Mouse (Mus musculus) splenic B cell, adult 2 months (primary cell): Measurements from ENCODE around the gene Anxa3.
A peak's percentile ranks its signal among the peaks of the same experiment; 100 is the strongest.

Experiments
- DNase-seq: peaks from one replicate; pipeline ENCODE4 v3.0.0-alpha.2; 2011; ENCODE audit warnings: low read depth, low spot score
- H3K27me3 ChIP-seq: 2 replicates; pipeline ENCODE4 v1.6.1; 2012; ENCODE audit warnings: mild to moderate bottlenecking, low read length, moderate library complexity, mixed read lengths; ENCODE audit not compliant: control insufficient read depth, poor library complexity, insufficient read depth, severe bottlenecking
- H3K36me3 ChIP-seq: 2 replicates; pipeline ENCODE4 v1.6.1; 2012; ENCODE audit warnings: mild to moderate bottlenecking, low read length, moderate library complexity, mixed read lengths; ENCODE audit not compliant: control insufficient read depth, poor library complexity, insufficient read depth, severe bottlenecking

The Anxa3 gene

GRCm38 (mm10) chr5:96803091-96803490, 10.0 kb downstream of the Anxa3 start:
- DNase-seq, result no peak
- Histone ChIP-seq H3K27me3 (no peaks in the 10 kb centered on the region), H3K36me3 (no peaks in the 10 kb centered on the region)

DNA sequence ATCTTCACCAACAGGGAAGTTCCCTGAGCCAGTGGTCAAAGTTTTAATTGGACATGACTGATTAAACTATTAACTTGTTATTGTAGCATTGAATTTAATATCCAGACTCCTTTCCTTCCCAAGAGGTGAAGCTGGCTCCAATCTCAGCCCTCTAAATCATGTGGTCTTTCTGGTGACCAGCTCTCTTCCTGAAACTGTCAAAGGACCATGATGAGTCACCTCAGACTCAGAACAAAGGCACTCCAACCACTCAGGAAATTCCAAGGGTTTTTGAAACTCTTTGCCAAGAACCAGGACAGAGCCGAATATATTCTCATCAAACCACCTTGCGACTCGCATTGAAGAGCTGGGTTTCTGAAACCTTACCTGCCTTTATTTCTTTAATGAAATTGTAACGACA, 11.2 kb downstream of the Anxa3 start:
- Histone ChIP-seq H3K36me3 (no peaks in the 10 kb centered on the region), H3K27me3 (no peaks in the 10 kb centered on the region)
- DNase-seq, result no peak

DNA sequence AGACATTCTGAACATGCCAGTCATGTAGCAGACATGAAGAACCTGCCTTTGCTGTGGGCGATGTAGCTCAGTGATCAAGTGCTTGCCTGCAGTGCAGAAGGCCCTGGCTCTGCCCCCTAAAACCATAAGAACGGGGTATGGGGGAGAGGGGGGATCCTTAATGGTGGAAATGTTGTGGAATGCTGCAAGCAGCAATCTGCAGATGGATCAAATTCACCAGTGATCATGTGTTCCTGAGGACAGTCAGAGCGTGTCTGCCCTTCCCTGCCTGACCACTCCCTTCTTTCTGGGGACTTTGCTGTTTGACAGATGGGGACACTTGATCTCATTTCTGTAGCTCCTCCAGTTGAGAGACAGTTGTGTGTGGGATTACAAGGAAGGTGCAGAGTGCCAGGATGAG, 11.7 kb downstream of the Anxa3 start:
- no peaks in the 10 kb centered on the region for H3K36me3 ChIP-seq
- no peaks in the 10 kb centered on the region for H3K27me3 ChIP-seq
- no peak for DNase-seq

DNA sequence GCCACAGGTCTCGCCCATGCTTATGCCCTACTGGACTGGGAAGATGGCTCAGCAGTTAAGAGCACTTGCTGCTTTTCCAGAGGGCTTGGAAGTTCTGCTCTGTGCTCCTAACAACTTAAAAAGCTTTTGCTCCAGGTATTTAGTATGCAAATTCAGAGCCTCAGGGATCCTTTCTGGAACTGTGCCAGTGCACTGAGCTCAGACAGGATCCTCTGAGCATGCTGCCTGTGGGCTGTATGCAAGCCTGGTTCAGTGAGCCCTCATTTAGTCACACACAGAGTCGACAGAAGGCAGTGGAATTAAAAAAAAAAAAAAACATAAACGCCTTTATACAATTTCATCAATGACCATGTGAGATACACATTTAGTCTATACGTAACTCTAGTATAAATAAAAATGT, 17.5 kb downstream of the Anxa3 start:
- Histone ChIP-seq H3K27me3 (no peaks in the 10 kb centered on the region), H3K36me3 (no peaks in the 10 kb centered on the region)
- DNase-seq, result no peak

DNA sequence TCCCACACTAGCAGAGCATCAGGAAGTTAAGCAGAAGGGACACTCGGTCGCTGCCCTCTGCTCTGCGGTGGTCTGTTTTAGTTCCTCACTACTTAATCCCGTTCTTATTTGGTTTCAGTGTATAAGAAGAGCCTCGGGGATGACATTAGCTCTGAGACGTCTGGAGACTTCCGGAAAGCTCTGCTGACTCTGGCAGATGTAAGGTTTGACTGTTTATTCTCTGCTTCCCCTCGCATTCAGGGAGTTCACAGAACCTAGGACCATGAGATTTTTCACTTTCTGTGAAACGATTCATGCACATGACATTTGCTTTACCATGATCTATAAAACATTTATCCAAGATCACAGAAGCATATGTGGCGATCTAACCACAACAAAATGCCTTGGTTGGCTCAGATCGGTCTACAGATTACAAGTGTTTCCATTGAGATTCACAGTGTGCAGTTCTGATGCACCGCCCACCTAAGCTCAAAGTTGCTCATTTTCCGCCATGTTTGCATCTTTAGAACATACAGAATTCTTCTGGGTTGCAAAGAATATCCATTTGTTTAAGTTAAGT, 31.7 kb downstream of the Anxa3 start:
- no peaks in the 10 kb centered on the region for H3K27me3 ChIP-seq
- no peak for DNase-seq
- H3K36me3 ChIP-seq, result no peaks in the 10 kb centered on the region

DNA sequence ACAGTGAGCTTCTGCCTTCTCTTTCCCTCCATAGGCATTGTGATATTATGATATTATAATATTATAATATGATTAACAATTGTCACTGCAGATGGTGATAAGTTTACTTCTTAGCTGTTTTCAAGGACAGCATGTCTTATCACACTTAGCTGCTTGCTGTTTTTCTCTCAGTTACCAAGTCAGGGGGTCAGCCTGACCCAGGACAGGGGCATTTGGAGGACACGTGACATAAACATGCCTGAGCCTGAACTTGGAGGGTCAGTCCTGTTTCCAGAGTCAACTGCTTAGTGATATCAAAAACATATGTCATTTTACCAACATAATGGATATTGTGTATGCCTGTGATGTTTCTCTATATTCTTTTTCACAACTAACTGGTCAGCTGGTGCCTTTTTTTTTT, 34.0 kb downstream of the Anxa3 start:
- no peak for DNase-seq
- H3K27me3 ChIP-seq, result no peaks in the 10 kb centered on the region

GRCm38 (mm10) chr5:96834338-96834737, 41.2 kb downstream of the Anxa3 start:
- no peaks in the 10 kb centered on the region for H3K36me3 ChIP-seq
- no peak for DNase-seq
- no peaks in the 10 kb centered on the region for H3K27me3 ChIP-seq

More for the DNA sequence above, 34.0 kb downstream of the Anxa3 start:
- H3K36me3 ChIP-seq, result no peaks in the 10 kb centered on the region

DNA sequence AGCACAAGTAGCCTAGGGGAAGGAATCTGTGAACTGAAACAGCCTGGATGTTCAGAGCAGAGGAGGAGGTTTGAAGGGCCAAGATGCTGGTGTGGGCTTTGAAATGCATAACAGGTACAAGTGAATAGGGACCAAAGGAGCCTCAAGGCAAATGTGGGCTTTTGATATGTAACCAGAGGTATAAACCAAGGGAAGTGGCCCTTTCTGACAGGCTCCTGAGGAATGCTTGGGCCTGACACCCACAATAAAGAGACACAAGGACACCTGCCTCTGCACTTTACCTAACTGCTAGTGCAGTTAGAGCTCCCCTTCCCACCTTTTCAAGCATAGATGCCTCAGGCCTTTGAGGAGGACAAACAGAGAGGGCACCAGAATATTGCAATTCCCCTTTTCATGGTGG, 54.8 kb downstream of the Anxa3 start:
- no peaks in the 10 kb centered on the region for H3K27me3 ChIP-seq
- DNase-seq, result no peak
- H3K36me3 ChIP-seq, result no peaks in the 10 kb centered on the region

DNA sequence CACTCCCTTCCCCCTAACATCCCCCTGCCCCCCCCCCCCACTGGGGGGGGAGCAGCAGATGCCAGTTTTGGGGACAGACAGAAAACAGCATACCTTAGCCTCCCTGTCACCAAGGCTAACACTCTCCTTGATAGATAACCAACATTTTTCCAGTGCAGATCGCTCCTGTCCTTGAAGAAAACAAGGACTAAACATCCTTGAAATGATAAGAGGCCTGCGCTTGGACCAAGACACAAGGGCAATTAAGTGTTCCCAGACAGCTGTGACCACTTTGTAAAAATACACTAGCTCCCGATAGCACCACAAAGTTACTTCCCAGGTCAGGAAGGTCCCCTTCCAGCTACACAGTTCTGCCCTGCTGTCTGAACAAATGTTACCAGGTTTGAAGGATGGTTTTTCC, 55.2 kb downstream of the Anxa3 start:
- DNase-seq, result no peak
- H3K36me3 ChIP-seq, result no peaks in the 10 kb centered on the region
- no peaks in the 10 kb centered on the region for H3K27me3 ChIP-seq

GRCm38 (mm10) chr5:96849232-96849631, 56.1 kb downstream of the Anxa3 start:
- Histone ChIP-seq H3K27me3 (no peaks in the 10 kb centered on the region), H3K36me3 (no peaks in the 10 kb centered on the region)
- DNase-seq, result no peak

DNA sequence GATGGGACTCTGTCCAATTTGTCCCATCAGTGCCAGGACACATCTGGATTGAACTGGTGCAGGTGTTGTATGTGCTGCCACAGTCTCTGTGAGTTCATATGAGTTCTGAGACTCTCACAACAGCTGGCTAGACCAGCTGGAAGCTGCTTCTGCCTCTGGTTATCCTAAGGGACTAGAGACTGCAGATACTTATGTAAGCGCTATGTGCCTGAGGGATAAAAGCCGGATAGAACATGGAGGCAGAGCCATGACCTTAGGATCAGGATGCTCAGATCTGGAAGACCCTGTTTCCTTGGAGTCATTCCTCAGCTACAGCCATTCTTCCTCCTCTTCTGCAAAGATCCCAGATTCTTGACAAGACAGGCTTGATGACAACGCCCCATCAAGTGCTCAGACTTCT, 60.3 kb downstream of the Anxa3 start:
- DNase-seq, result no peak
- Histone ChIP-seq H3K27me3 (no peaks in the 10 kb centered on the region), H3K36me3 (no peaks in the 10 kb centered on the region)

- peak; percentile 60 for DNase-seq
- H3K36me3 ChIP-seq, result no peaks in the 10 kb centered on the region
- no peaks in the 10 kb centered on the region for H3K27me3 ChIP-seq
These were observed 61.2 kb downstream of the Anxa3 start for GRCm38 (mm10) chr5:96854350-96854749.

DNA sequence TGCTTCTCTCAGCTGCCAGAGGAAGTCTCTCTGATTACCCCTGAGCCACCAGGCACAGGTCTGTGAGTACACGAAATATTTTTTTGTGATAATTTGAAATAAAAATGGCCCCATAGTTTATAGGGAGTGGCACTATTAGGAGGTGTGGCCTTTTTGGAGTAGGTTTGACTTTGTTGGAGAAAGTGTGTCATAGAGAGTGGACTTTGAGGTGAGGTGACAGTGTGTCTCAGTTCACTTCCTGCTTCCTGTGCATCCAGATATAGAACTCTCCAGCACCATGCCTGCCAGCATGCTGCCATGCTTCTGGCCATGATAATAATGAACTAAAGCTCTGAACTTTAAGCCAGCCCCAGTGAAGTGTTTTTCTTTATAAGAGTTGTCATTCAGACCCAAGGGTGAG, 66.8 kb downstream of the Anxa3 start:
- no peak for DNase-seq
- H3K27me3 ChIP-seq, result no peaks in the 10 kb centered on the region
- no peaks in the 10 kb centered on the region for H3K36me3 ChIP-seq

DNA sequence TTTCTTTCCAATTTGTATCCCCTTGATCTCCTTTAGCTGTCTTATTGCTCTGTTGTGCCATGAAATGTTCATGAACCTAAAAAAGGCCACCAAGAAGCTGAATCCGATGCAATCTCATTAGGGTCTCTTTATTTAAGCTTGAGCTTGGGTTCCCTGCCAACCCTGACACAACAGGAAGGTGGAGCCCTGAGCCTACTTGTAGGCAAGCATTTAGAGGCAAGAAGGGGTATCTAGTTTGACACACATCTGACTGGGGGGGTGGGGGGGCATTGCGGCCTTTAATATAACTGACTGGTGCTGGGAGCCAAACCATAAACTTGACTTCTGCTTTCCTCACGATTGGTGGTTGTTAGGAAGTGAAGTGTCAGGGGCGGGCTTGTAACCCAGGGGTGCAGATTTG, 74.0 kb downstream of the Anxa3 start:
- Histone ChIP-seq H3K27me3 (peaks cover 3% of the 10 kb centered on the region; the same call in 1 of the 2 replicates), H3K36me3 (no peaks in the 10 kb centered on the region)
- DNase-seq, result peak; percentile 24

- DNase-seq, result peak; percentile 21
- no peaks in the 10 kb centered on the region for H3K36me3 ChIP-seq
- H3K27me3 ChIP-seq, result peaks cover 3% of the 10 kb centered on the region; the same call in 1 of the 2 replicates
These were observed 75.8 kb downstream of the Anxa3 start for GRCm38 (mm10) chr5:96868893-96869292.

- H3K36me3 ChIP-seq, result no peaks in the 10 kb centered on the region
- no peak for DNase-seq
- H3K27me3 ChIP-seq, result peaks cover 3% of the 10 kb centered on the region; the same call in 1 of the 2 replicates
These were observed 77.9 kb downstream of the Anxa3 start for GRCm38 (mm10) chr5:96870996-96871395.
